Mouse (Mus musculus): ENCODE results near the gene Psma5.

Psma5 gene

DNA sequence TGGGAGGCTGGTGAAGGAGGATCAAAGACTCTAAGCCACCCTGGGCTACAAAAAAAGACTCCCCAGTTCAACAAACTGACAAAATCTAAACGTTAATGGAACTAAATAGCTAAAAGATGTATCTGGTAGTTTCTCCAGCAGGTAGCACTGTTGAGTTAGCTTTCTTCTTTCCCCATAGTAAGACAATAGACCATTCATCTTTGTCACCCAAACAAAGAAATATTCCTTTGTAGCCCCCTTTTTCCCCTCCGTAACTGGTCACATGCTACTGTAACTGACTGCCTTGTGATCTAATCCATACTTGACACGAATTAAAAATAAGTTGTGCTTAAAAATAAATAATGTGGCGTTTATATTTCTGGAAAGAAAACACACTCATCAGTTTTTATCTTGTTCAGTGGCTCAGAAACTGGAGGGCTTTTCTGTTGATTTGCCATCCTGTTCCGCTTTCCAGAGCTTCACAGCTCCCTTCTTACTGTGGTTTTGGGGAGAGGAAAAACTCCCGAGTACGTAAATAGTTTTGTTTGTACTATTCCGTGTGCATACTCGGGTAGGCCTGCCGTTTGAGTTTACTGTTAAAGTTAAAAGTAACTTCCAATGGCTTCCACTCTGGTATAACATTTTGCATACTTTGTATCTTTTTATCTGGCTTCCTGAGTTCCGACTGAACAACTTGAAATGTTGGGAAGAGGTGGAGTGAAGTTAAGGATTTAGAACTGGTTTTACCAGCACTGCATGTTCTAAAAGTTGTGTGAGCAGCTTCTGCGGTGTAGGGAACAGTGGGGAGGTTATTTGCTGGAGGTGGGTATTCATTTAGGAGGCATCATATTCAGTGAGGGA lies 25.9 kb downstream of the Psma5 start:
- no peak for DNase-seq (ENCODE audit: low spot score in 2 of 2)

DNA sequence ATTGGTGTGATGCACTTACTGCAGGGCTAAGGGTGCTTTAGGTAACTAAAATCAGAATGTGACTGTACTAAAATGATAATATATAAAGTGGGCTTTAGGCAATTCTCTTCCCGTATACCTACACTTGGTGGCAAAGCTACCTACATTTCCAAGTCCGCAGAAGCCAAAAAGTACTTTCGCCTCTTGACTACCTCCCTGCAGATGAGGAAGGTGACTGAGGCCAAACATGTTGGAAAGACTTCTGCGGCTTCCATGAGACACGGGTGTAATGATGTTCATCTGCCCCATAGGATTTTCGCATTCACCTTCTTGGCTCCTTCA lies 26.5 kb downstream of the Psma5 start:
- no peak for DNase-seq (ENCODE audit: low spot score in 2 of 2)

GRCm38 (mm10) chr3:108283781-108284601 lies 27.3 kb downstream of the Psma5 start, which contains the start of gene Sort1:
TSS of gene Sort1 (plus strand) at chr3:108284082.
- peak; percentile 88 to 92 for DNase-seq (ENCODE audit: low spot score in 2 of 2)

DNA sequence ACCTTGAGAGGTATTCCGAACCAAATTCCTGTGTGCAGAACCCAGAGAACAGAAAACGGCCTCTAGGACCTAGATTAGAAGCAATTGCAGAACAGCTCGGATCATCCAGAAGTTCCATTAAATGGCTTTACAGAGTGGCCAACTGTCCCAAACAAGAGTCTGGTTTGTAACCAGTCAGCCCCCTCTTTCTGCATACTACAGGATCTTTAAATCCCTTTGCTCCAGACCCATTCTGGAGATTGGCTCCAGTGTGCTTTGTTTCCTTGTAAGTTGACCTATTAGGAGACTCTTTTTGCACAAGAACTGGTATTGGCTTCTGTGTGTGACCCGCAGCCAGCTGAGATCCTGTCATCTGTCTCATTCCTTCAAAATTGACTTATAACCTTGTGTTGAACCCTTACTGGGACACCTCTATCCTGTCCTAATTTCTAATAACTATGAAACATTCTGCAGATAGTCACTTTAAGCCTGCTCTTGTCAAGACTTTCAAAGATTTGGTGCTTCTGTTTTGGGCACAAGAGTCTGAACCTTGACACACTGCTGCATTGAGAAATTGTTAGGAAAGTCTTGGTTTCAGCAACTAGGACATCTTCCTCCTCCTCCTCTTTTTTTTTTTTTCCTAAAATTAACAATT lies 28.5 kb downstream of the Psma5 start:
- no peak for DNase-seq (ENCODE audit: low spot score in 2 of 2)

GRCm38 (mm10) chr3:108286671-108287439 lies 30.1 kb downstream of the Psma5 start:
- DNase-seq (ENCODE audit: low spot score in 2 of 2): no peak

GRCm38 (mm10) chr3:108287811-108288805 lies 31.4 kb downstream of the Psma5 start:
- no peak for DNase-seq (ENCODE audit: low spot score in 2 of 2)

- DNase-seq (ENCODE audit: low spot score in 2 of 2): no peak
These were observed 32.8 kb downstream of the Psma5 start for GRCm38 (mm10) chr3:108289311-108290130.

- no peak for DNase-seq (ENCODE audit: low spot score in 2 of 2)
These were observed 34.5 kb downstream of the Psma5 start for GRCm38 (mm10) chr3:108291036-108291799.

- DNase-seq (ENCODE audit: low spot score in 2 of 2): no peak
These were observed 37.7 kb downstream of the Psma5 start for GRCm38 (mm10) chr3:108294398-108294797.

GRCm38 (mm10) chr3:108295379-108296219 lies 38.9 kb downstream of the Psma5 start:
- DNase-seq (ENCODE audit: low spot score in 2 of 2): peak in 1 of 2 experiments; percentile 71

DNA sequence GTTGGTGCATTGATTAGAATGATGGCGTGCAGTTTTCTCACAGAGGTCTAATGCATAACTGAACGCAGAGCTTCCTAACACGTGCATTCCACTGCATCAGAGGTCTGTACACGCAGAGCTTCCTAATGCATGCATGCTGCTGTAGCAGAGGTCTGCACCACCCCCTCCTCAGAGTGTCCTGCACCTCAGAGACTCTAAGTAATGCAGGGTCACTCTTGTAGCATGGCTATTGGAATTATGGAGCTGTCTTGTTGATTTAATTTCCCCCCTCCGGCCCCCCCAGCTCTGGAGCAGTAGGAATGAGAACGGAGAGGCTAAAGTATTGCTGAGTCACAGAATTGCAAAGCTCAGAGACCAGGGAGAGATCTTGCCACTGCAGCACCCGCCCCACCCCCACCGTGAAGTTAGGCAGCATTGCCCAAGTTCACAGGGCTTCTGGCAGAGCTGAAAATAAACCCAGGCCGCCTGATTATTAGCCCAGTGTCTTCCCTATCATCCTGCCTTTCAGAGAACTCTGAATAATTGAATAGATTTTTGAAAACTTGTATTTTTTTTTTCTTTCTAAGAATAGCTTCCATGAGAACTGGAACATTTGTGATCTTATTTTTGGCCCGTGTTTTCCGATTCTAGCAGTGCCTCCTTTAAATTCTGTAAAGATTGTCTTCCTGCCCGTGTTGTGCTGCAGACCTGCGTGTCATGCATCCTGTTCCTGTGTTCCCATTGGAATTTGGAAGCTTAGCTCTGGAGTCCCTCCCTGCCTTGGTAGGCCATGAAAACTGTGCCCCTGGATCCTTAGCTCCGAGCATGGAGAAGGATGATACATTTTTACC lies 39.7 kb downstream of the Psma5 start:
- DNase-seq (ENCODE audit: low spot score in 2 of 2): peak; percentile 49 to 52

DNA sequence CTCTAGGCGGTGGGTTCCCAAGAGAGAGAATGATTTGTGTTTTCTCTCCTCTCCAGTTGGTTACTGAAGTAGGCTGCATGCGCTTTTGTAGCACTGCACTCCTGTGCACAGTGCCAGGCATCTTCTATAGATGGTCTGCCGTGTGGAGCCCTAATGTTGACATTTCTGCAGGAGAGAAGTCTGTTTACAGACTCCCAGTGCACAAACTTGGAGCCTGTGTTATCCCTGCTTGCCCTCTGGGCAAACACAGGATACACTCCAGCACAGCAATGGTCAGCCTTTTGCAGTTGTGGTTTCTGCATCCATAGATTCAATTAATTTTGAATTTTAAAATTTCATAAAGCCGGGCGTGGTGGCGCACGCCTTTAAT lies 40.3 kb downstream of the Psma5 start:
- DNase-seq (ENCODE audit: low spot score in 2 of 2): no peak

GRCm38 (mm10) chr3:108297603-108298553 lies 41.2 kb downstream of the Psma5 start:
- no peak for DNase-seq (ENCODE audit: low spot score in 2 of 2)

DNA sequence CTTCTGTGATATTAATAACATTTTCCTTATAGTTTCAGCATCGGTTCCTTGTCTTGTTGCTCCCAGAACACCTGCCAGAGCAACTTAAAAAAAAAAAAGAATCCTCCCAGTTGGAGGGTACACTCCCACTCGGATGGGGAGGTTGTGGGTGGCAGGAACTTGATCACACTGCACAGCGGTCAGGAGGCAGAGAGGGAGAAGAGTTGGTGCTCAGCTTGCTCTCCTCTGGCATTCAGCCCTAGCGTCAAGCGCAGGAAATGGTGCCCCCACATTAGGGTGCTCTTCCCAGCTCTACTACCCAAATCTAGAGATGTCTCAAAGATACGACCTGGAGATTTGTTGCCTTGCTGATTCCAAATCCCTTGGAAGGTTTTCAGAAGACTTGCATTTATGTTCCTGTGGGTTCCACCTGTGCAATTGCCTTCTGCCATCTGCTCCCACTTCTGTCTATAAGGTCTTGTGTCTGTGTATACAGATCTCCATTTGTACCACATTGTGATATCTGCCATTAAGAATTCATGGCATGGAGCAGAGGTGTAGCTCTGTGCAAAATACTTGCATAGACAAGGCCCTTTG lies 43.8 kb downstream of the Psma5 start:
- no peak for DNase-seq (ENCODE audit: low spot score in 2 of 2)

- DNase-seq (ENCODE audit: low spot score in 2 of 2): no peak
These were observed 47.0 kb downstream of the Psma5 start for GRCm38 (mm10) chr3:108303683-108304082.
